Mouse (Mus musculus) cortical plate, adult 2 months (tissue): Measurements from ENCODE around the gene Wdr91. TPM values are rescaled to one million over a fixed set of nuclear protein-coding genes. Genes with fewer than 3 reads are reported as not detected.
A peak's percentile ranks its signal among the peaks of the same experiment; 100 is the strongest.

Source experiments
- H3K27ac ChIP-seq: fragments of 200-500 bp; 2 replicates; pipeline ENCODE4 v1.5.1; 2012; ENCODE audit warnings: low read length, control low read depth, inconsistent platforms; ENCODE audit not compliant: insufficient read depth
- H3K4me1 ChIP-seq: fragments of 200-500 bp; 2 replicates; pipeline ENCODE4 v1.6.1; 2011; ENCODE audit warnings: low read length; ENCODE audit not compliant: control insufficient read depth, insufficient read depth
- H3K4me3 ChIP-seq: fragments of 200-500 bp; 2 replicates; pipeline ENCODE4 v1.5.1; 2011; ENCODE audit warnings: mild to moderate bottlenecking, low read length, control low read depth; ENCODE audit not compliant: insufficient read depth
- CTCF ChIP-seq: fragments of 200-500 bp; IDR thresholded peaks from 2 replicates; pipeline ENCODE4 v1.5.1; 2011; ENCODE audit warnings: mild to moderate bottlenecking, control low read depth, low read length; ENCODE audit not compliant: insufficient read depth; ENCODE audit errors: extremely low read depth
- POLR2A ChIP-seq: fragments of 200-500 bp; IDR thresholded peaks from 2 replicates; pipeline ENCODE4 v1.6.1; 2011; ENCODE audit warnings: mild to moderate bottlenecking, low read length, control low read depth; ENCODE audit not compliant: insufficient read depth; ENCODE audit errors: extremely low read depth
- polyA plus RNA-seq: library from polyadenylated mRNA; depleted of rRNA; stranded (reverse); fragments of >200 nt; gene quantifications from 2 replicates; pipeline ENCODE4 v1.2.3, GENCODE M21; 2012

Gene Wdr91
- polyA plus RNA-seq, 1 experiment: 31.2 TPM

- no peak within 1 kb of the TSS for H3K27ac ChIP-seq
- no peak within 1 kb of the TSS for H3K4me3 ChIP-seq
- no peak for TF ChIP-seq CTCF
- no peak for TF ChIP-seq POLR2A
Observed at GRCm38 (mm10) chr6:34919956-34920355, 9.3 kb upstream of the Wdr91 start, which contains the start of gene Stra8. Gene Stra8, plus strand, starts transcription at chr6:34920163.

GRCm38 (mm10) chr6:34919146-34919545, 8.5 kb upstream of the Wdr91 start:
- no peaks in the 10 kb centered on the region for H3K4me1 ChIP-seq
- TF ChIP-seq POLR2A (no peak), CTCF (no peak)
- H3K4me3 ChIP-seq: no peak overlapping the region
- no peak overlapping the region for H3K27ac ChIP-seq

More at GRCm38 (mm10) chr6:34919956-34920355, 9.3 kb upstream of the Wdr91 start, which contains the start of gene Stra8:
- H3K4me1 ChIP-seq: no peaks in the 10 kb centered on the region

- Histone ChIP-seq H3K4me3 (no peak overlapping the region), H3K27ac (no peak overlapping the region), H3K4me1 (peaks cover 5% of the 10 kb centered on the region; the same call in 1 of the 2 replicates)
- TF ChIP-seq POLR2A (no peak), CTCF (no peak)
Observed at GRCm38 (mm10) chr6:34914462-34914861, 3.8 kb upstream of the Wdr91 start.

- TF ChIP-seq CTCF: no peak
- no peak overlapping the region for H3K4me3 ChIP-seq
Observed at GRCm38 (mm10) chr6:34913341-34914040, 2.8 kb upstream of the Wdr91 start.

GRCm38 (mm10) chr6:34909631-34910345, 888 bp downstream of the Wdr91 start:
- TF ChIP-seq POLR2A: no peak
- no peak for TF ChIP-seq CTCF
- H3K27ac ChIP-seq: no peak overlapping the region

More at GRCm38 (mm10) chr6:34913341-34914040, 2.8 kb upstream of the Wdr91 start:
- Histone ChIP-seq H3K27ac (no peak overlapping the region), H3K4me1 (peaks cover 7% of the 10 kb centered on the region; the same call in 1 of the 2 replicates)

GRCm38 (mm10) chr6:34907696-34908260, 2.9 kb downstream of the Wdr91 start:
- TF ChIP-seq CTCF (no peak), POLR2A (no peak)
- H3K4me3 ChIP-seq: no peak overlapping the region
- 0 out of 2 replicates have a peak overlapping the region, but pooled peaks have one; percentile 83 for H3K27ac ChIP-seq
- peaks cover 13% of the 10 kb centered on the region; the same call in 1 of the 2 replicates for H3K4me1 ChIP-seq

More at GRCm38 (mm10) chr6:34909631-34910345, 888 bp downstream of the Wdr91 start:
- Histone ChIP-seq H3K4me1 (peaks cover 13% of the 10 kb centered on the region; the same call in 1 of the 2 replicates), H3K4me3 (peak overlapping the region; percentile 62)

- Histone ChIP-seq H3K27ac (peak overlapping the region; percentile 83), H3K4me3 (no peak overlapping the region), H3K4me1 (peaks cover 13% of the 10 kb centered on the region; the same call in 1 of the 2 replicates)
- no peak for TF ChIP-seq CTCF
- TF ChIP-seq POLR2A: no peak
Observed at GRCm38 (mm10) chr6:34907121-34907614, 3.5 kb downstream of the Wdr91 start.

- Histone ChIP-seq H3K4me1 (peaks cover 13% of the 10 kb centered on the region; the same call in 1 of the 2 replicates), H3K4me3 (no peak overlapping the region), H3K27ac (peak overlapping the region; percentile 83)
- TF ChIP-seq CTCF (no peak), POLR2A (no peak)
Observed at GRCm38 (mm10) chr6:34906661-34907060, 4.0 kb downstream of the Wdr91 start.

- Histone ChIP-seq H3K27ac (no peak overlapping the region), H3K4me3 (no peak overlapping the region), H3K4me1 (peaks cover 13% of the 10 kb centered on the region; the same call in 1 of the 2 replicates)
- TF ChIP-seq CTCF (no peak), POLR2A (no peak)
Observed at GRCm38 (mm10) chr6:34906125-34906524, 4.6 kb downstream of the Wdr91 start.

- Histone ChIP-seq H3K4me3 (no peak overlapping the region), H3K4me1 (peaks cover 8% of the 10 kb centered on the region; the same call in 1 of the 2 replicates), H3K27ac (no peak overlapping the region)
- TF ChIP-seq CTCF (no peak), POLR2A (no peak)
Observed at GRCm38 (mm10) chr6:34904361-34904760, 6.3 kb downstream of the Wdr91 start.
